Mouse (Mus musculus): ENCODE measurements at regions not wholly inside any gene's neighbourhood (a gene's known extent, or its start where the extent isn't known, plus 50 kb on each side); places are given as distances from the start of the nearest gene placed in this dataset.

GRCm38 (mm10) chr6:148608881-148609280, 164.7 kb upstream of the Tmtc1 start:
- TF ChIP-seq POLR2A (IDR thresholded peaks at IDR 0.05; ENCODE audit: extremely low read depth, insufficient read depth, low read length) (no peak), CTCF (IDR thresholded peaks at IDR 0.05; ENCODE audit: low read depth, low read length) (no peak)

All from liver, adult 2 months (tissue).